Mouse (Mus musculus): ENCODE results near the gene Abr. TPM values are rescaled to one million over a fixed set of nuclear protein-coding genes. Genes with fewer than 3 reads are reported as not detected.
A peak's percentile ranks its signal among the peaks of the same experiment; 100 is the strongest.

The Abr gene
- total RNA-seq, 2 experiments from 2014 or later, result 29.4 to 34.3 TPM

DNA sequence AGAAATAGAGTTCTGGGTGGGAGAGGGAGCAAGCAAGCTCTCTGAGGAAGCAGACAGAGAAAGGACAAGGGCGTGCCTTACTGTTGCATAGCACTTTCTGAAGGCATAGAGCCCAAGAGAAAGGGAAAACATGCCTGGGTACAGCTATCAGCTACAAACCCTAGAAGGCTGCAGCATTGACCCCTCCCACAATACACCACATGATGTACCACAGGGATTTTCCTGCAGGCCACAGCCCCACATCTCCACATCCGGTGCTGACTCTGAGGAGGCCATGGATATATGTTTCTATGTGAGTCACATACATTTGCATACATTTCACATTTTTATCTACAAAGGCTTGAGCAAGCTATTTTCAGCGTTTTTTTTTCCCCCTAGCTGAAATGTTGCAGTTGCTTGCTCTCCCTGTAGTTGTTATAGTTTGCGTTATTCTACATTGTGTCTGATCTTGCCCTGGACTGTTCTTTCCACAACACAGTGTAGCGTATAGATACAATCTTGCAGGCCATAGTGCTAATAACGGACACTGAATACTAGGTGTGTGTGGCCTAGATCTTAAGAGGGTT, 49.2 kb downstream of the Abr start:
- DNase-seq, result no peak
- intact Hi-C loops (cut with DNase I), result loop anchor here (10.0 kb wide), 1 partner anchor 118 kb away; no protein-coding TSS in a partner anchor

DNA sequence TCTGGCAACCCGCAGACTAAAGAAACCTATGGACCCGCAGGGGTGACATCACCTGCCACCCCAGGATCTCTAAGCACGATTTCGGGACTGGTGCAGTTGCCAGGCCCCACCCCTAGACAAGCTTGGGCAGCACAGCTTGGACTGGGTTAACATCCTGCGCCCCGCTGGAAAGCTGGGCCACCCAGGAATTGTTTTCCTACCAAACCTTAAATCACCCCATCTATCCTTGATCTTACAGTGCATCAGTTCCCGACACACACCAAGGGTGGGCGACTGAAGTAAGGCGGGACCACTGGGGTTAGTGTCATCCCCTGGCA, 50.5 kb downstream of the Abr start:
- no peak for DNase-seq
- intact Hi-C loops (cut with DNase I), result loop anchor here (10.0 kb wide), 1 partner anchor 117 kb away; no protein-coding TSS in a partner anchor

DNA sequence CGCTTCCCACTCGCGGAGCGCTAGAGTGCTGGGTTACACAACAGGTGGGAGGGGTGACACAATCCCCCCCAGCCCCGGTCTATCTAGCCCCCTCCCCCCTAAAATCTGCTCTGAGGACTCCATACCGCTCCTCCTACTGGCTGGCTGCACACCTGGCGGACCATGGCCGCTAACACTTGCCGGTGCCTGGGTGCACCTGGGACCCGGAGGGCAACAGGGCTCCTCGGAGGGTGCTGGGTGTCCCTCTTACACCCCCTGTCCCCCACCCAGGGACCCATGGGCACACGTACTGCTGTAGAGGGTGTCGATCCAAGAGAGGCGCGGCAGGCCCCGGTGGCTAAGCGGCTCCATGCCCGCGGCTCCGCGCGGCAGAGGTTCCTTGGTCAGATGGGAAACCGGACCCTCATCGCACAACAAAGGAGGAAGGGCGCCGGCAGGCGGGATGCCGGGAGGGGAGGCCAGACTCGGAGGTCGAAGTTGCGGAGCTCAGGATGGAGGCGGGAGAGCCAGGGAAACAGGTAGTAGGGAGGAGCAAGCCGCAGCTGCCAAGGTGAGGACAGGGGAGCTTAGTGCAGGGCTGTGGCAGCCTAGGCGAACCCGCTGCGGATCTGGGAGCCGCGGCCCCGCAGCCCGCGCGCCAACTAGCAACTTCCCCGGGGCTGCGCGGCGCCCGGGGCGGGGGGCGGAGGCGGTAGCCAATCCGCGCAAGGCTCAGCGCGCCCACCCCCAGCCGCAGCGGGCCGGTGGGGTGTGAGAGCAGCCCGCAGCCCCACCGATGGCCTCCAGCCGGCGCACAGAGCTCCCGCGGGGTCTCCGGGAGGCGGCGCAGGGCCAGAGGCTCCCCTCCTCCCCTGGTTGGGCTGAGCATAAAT, 51.1 kb downstream of the Abr start:
- intact Hi-C loops (cut with DNase I), result loop anchor here (10.0 kb wide), 1 partner anchor 116 kb away; no protein-coding TSS in a partner anchor
- peak; percentile 22 to 27 for DNase-seq

DNA sequence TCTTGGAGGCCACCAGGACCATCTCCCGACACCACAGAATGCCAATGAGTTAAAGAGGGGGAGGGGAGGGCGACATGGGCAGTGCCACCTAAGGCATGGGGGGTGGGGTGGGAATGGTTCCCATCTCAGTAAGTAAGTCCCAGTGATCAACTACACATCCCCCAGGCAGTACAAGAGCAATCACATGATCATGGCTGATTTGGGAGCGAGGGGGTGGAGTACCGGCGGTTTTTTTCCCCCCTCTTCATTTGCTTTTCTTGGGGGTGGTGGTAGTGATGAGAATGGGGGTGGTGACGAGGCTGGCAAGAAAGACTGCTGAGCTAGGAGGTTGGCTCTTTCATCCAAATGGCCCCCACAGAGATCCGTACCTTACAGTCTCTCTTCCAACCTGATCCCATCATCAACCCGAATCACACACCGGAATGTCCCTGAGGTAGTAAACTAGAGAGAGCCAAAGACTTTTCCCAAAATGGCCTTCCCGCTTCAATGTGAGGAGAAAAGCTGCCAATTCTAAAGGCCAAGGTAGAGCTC, 51.8 kb downstream of the Abr start:
- intact Hi-C loops (cut with DNase I), result loop anchor here (10.0 kb wide), 1 partner anchor 115 kb away; no protein-coding TSS in a partner anchor
- DNase-seq, result no peak

DNA sequence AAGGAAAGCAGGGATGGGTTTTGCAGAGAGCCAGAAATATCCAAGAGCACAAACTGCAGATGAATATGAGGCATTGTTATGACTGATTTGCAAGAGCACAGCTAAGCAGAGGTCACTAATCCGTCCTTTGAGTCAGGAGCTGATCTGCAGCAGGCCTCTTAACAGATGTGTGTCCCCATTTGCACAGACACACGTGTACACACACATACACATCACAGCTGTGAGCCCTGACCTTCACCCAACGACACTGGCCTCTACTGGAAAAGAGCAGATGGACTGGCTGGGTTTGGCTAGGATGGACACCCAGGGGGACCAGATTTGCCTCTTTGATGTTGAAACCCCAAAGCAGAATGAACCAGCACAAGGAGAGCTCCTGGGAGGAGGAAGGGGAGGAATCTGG, 52.7 kb downstream of the Abr start:
- DNase-seq, result no peak

DNA sequence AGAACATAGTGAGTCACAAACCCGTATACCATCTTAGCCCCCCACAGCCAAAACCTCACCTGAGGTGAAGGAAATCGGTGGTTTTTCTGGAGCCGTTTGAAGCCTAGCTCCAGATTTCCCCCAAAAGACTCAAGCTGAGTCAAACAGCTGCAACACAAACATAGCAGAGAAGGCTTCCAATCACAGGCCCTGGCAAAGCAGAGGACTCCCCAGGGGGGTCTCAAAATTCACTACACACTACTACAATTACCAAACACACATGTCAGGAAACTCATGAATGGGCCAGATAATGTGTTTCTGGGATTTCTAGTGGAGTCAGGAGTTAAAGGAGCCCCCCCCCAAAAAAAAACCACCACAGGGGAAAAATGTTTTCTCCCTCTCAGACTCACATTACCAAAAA, 56.0 kb downstream of the Abr start:
- intact Hi-C loops (cut with DNase I), result no loop called here

More for the DNA sequence above, 52.7 kb downstream of the Abr start:
- intact Hi-C loops (cut with DNase I), result no loop called here

DNA sequence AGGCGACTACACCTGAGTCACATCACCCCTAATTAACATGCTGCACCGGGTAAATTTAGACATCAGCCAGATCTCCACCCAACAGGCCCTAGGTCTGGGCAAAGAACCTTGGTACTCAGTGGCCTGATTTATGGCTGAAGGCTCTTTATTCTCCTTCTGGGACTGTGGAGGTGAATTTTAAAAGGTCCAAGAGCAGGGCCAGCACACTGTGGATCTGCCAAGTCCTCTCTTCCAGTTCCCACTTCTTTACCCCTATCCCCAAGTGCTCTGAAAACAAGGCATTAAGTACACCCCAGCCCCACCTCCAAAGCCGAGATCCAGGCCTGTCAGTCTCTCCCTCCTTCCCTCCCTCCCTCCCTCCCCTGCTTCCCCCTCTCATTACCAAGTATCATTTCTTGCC, 59.5 kb downstream of the Abr start:
- intact Hi-C loops (cut with DNase I), result no loop called here
- no peak for DNase-seq

More for the DNA sequence above, 56.0 kb downstream of the Abr start:
- DNase-seq, result no peak

DNA sequence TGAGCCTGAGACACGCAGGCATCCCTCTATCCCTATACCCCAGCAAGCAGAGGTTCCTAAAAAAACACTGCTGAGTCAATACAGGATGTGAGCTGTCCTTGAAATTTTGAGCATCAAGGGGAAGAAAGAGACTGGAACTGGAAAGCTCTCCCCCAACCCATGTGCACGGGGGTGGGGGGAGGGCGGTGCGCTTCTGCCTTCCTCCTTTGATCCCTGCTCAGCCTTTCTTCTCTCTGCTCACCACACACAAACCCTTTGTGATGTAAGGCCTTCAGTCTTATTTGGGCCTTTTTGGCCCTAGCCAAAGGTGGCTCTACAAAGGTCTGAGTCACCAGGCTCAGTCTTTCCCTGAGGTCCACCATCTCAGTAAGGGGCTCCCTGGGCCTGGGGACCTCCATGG, 59.9 kb downstream of the Abr start:
- intact Hi-C loops (cut with DNase I), result no loop called here
- DNase-seq, result no peak

DNA sequence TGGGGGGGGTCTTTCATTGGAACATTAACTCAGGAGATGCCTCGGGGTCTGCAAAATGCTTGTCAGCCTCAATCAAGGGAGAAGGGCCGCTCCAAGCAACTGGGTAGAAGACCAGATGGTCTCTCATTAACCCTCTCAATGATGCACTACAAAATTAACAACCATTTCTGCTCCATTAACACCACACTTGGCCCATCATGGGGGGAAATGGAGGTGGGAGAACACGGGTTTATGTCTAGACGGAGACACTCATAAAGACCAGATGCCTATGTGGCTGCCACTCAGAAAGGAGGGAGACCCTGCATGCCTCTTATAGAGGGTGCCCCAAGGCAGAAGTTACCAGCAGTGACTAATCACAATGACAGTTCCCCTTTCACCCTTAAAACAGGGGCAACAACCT, 64.3 kb downstream of the Abr start:
- intact Hi-C loops (cut with DNase I), result no loop called here
- no peak for DNase-seq

DNA sequence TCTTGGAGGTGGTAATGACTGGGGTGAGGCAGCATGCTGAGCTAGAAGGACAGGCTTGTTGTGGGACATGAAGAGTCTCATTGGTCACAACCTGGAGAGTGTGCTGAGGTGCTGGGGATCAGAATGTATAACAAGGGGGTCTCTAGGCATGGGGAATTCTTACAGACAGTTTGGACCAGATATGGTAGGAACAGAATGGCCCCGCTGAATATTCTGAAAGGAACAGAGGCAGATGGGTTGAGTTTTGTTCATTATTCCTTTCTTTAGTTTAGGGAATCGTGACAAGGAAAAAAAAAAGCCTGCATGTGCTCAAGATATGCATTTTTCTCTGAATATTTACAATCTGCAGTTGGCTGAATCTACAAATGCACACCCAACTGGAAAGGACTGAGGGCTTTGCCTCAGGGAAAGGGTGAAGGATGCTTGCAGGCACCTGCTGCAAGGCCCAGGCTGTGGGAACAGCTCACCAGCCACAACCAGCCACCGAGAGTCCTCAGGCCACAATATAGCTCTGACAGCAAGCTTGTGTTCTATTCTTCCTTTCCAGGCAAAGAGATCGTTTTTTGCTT, 73.9 kb downstream of the Abr start:
- intact Hi-C loops (cut with DNase I), result loop anchor here (10.0 kb wide), 1 partner anchor 97 kb away; no protein-coding TSS in a partner anchor
- DNase-seq, result no peak

DNA sequence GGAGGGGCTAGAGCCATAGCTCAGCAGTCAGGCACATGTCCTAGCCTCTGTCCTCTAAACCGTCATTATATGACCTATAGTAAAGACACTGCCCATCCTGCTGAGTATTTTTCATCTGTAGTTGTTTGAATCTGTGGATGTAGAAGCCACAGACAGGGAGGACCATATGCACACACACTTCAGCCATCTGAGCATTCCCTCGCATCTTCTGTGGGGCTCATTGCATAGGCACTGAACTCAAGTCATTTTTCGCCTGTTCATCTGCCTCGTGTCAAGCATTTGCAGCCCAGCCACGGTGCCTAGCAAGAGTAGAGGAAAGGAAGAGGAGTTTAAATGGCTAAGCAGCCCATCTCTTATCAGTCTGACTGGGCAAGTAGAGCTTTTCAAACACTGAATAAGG, 74.7 kb downstream of the Abr start:
- intact Hi-C loops (cut with DNase I), result loop anchor here (10.0 kb wide), 1 partner anchor 97 kb away; no protein-coding TSS in a partner anchor
- DNase-seq, result no peak

DNA sequence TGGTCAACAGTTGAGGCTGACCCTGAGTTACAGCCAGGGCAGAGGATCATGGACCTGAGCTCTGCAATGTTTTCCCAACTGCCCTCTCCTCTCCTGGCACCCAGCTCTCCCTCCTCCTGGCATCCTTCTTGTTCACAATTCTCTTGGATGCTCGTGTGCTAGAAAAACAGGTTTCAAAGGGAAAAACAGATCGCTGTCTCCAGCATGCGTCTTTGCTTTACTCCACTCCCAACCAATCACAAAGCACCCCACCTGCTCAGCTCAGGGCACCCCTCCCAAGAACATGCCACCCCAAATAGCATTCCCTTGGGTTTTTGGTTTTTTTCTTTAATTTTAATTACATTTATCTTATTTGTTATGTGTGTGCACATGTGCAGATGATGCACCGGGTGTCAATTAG, 75.7 kb downstream of the Abr start:
- intact Hi-C loops (cut with DNase I), result loop anchor here (10.0 kb wide), 1 partner anchor 98 kb away; no protein-coding TSS in a partner anchor
- DNase-seq, result no peak

DNA sequence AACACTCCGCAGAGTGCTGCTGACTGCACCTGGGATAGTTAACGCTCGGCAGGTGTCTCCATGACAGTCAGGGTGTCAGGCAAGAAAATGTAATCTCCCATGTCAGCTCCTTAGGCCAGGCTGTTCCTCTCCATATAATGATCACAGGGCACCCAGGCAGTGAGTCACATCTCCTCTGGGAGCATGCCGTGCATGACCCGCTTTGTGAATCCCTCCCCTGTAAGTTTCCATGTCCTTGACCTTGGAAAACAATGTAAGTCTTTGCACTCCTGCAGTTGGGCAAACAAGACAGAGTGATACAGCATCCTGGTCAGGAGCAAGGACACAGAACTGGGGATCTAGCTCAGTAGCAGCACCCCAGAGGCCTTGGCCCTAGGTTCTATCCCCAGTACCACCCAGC, 78.8 kb downstream of the Abr start:
- intact Hi-C loops (cut with DNase I), result loop anchor here (10.0 kb wide), 1 partner anchor 102 kb away; no protein-coding TSS in a partner anchor
- no peak for DNase-seq

DNA sequence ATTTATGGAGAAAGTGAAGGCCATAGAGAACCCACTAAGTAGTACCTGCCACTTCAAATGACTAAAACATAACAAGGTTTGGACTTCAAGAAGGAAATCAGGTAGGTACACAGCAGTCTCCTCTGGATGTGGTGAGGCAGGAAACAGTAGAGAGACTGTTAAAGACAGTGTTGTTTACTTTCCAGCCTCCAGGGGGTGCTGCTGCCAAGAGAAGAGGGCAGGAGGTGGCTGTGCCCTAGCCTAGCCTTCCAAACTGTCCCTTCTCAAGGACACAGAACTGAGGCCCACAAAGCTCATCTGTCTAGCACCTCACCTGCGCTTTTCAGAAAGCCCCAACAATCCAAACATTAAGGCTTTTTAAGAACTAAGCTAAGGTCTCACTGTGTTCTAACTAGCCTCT, 81.1 kb downstream of the Abr start:
- peak; percentile 75 to 87 for DNase-seq
- intact Hi-C loops (cut with DNase I), result loop anchor here (10.0 kb wide), 1 partner anchor 104 kb away; no protein-coding TSS in a partner anchor

DNA sequence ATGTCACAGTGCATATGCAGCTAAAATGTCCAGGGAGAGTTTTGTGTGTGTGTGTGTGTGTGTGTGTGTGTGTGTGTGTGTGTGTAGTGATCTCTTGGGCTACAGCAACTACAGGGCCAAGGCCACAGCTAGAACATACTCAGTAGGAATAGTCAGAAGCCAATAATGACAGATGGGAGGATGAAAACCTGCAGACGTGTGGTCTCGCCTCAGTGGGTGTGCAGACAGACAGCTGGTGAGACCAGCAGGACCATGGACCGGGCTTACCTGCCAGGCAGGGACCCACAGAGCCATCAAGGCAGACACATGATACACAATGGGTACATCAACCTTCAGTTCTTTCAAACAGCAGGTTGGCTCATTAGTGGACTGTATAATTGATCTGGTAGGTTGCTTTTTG, 84.7 kb downstream of the Abr start:
- intact Hi-C loops (cut with DNase I), result no loop called here
- no peak for DNase-seq

DNA sequence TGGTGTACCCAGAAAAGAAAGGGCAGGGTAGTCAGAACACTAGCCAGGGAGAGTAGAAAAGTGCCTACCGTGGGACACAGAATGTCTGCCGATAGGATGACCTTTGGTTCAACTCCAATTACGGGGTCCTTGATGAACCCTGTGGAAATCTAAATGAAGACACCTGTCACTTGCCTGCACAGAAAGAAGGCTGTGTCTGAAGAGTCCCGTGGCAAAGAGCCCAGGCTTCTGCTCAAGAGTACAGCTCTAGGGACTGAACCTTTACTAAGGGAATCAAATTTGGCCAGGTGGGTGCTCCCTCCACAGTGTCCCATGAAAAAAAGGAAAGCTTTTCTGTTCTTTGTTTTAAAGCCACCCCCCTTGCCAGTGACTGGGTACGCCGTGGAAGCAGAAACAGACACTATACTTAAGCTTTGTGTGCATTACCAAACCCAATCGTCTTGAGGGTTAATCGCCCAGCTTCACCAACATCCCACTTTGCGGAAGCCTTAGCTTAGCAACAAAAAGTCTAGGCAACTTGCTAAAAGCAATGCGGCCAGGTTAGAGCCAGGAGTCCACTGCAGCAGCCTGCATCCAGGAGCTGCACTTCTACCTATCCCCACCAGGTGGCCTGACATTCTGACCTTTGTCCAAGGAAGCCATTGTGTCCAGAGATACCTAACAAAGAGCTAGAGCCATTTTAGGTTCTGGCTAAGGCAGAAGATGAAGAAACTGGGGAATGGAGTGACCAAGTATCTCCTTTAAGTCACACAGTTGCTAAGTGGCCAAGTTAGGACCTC, 85.3 kb downstream of the Abr start:
- peak in 1 of 2 experiments; percentile 37 for DNase-seq
- intact Hi-C loops (cut with DNase I), result no loop called here

DNA sequence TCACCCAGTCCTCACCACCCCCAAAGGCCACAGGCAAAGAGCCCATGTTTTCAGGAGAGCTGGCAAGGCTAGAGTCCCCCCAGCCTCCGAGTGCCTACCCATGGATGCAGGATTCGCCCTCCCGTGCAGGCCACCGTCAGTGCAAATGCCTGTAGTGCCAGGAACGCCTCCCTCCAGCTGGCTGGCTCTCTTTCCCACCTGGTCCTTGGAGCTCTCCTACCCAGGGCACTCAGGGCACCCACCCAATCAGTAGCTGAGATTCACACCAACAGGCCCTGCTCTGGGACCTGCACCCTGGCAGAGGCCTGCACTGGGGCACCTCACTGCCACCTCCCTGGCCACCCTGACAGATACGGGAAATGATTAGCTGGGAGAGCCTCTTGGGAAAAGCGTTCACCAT, 90.1 kb downstream of the Abr start:
- no peak for DNase-seq
- intact Hi-C loops (cut with DNase I), result no loop called here

DNA sequence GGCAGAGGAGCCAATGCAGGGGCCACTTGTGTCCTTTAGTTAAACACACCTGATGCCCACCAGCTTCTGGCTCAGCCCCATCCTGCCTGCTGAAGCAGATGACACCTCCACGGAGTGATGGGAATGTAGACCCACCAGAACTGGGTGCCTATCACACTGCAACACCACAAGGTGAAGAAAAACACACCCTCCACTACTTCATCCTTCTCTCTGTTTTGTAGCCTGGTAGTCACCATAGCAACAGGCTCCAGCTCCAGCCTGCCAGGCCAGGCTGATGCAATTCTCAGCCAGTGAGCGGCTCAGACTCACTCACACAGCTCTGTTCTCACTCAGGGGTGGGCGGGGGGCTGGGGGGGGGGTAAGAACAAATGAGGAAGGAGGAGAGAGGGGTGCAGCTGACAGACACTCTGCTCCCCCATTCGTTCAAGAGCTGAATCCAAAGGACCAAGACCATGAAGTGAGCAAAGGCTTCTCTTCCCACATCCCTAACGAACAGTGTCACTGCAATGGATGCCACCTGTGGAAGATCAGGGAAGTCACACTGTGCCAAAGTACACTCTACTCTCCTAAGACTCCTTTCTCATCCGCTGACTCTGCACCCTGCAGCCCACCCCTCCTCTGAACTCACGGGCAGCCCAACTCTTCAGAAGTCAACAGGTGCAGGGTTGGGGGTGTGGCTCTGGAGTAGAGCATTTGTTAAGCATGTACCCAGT, 91.0 kb downstream of the Abr start:
- no peak for DNase-seq
- intact Hi-C loops (cut with DNase I), result no loop called here

DNA sequence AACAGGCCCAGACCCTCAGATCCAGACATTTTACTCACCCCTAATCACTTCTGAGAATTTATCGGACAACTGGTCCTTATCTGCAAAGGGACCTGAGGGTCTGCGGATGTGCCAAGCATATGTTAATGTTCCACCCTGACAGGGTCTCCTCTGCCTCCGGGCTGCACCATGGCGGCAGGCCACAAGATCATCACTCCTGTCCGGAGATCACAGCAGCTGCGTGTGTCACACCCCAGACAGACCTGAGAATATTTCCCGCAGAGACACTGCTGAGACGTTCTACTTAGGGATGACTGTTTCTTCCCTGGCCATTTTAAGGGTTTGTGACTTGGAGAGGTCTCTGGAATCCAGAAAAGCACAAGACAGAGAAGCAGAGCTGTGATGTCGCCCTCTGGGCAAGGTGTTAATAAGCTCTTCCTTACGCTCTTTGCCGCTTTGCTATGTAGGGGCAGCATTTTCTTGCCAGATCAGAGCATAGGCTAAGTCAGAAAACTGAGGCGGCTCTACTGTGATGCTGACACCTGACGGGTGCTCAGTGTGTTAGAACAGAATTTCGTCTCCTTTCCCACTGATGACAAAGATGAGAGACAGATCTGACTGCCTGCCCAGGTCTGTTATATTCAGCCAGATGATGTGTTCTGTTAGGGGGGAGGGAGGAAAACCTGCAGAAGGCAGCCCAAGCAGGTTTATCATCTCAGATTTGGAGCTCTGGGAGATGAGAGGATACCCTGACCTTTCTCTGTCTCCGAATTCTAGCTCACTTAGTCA, 91.8 kb downstream of the Abr start:
- no peak for DNase-seq
- intact Hi-C loops (cut with DNase I), result no loop called here
